In the genomic region with DNA sequence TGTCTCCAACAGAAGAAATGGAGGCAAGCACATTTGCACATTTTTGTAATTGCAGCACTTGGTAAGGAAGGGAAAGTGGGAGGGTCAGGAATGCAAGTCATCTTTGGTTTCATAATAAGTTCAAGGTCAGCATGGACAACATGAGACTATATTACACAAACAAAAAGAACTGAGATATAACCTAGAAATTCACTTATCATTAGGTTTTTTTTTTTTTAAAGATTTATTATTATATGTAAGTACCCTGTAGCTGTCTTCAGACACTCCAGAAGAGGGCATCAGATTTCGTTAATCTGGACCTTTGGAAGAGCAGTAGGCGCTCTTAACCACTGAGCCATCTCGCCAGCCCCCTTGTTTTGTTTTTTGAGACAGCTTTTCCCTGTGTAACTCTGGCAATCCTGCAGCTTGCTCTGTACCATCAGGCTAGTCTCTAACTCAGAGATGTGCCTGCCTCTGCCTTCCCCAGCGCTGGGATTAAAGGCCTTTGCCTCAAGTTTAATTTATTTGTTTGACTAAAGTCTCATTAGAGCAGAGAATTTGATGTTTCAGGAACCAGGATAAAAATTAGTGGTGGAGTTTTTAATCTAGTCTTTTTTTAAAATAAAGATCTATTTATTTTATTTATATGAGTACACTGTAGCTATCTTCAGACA, we compare ENCODE assay signal across 7 mouse cellular contexts. TPM values are rescaled to one million over a fixed set of nuclear protein-coding genes. Genes with fewer than 3 reads are reported as not detected.
DNase-seq lines count a peak whose midpoint lies in the region; ATAC-seq and TF ChIP-seq lines count a peak whose summit lies in the region.

No protein-coding gene starts in this region.

- TF ChIP-seq POLR2A in spleen, adult 2 months (IDR thresholded peaks at IDR 0.05; ENCODE audit: low read depth, low read length), result no peak
- no peak for TF ChIP-seq POLR2A in cerebellum, adult 2 months (IDR thresholded peaks at IDR 0.05; ENCODE audit: borderline replicate concordance, insufficient read depth, low read length)

- H3K4me2 ChIP-seq in forebrain, embryonic 11.5 days (ENCODE audit: low read depth, low read length, severe bottlenecking), result peak overlapping the region; percentile 75; the same call in 1 of the 2 replicates
- peak overlapping the region; percentile 75 for H3K4me2 ChIP-seq in liver, embryonic 11.5 days

- H3K4me1 ChIP-seq in spleen, adult 2 months (ENCODE audit: control insufficient read depth, insufficient read depth, insufficient read length), result no peaks in the 10 kb centered on the region
- H3K4me1 ChIP-seq in forebrain, embryonic 11.5 days (replicated peaks; ENCODE audit: control insufficient read depth, insufficient read depth, low read length), result no peaks in the 10 kb centered on the region
- H3K4me1 ChIP-seq in liver, embryonic 11.5 days (replicated peaks; ENCODE audit: control insufficient read depth, insufficient read depth, low read length), result peaks cover 15% of the 10 kb centered on the region
- no peaks in the 10 kb centered on the region; the same call in 1 of the 2 replicates for H3K4me1 ChIP-seq in cerebellum, adult 2 months (ENCODE audit: control insufficient read depth, insufficient read depth, low read length)

- no peak overlapping the region for H3K27ac ChIP-seq in spleen, adult 2 months (ENCODE audit: insufficient read depth, low read length)
- H3K27ac ChIP-seq in forebrain, embryonic 11.5 days (ENCODE audit: low read depth, low read length), result no peak overlapping the region
- H3K27ac ChIP-seq in liver, embryonic 11.5 days (ENCODE audit: low read depth, low read length), result peak overlapping the region; percentile 96
- H3K27ac ChIP-seq in cerebellum, adult 2 months (ENCODE audit: insufficient read depth, low read length), result no peak overlapping the region

- H3K36me3 ChIP-seq in spleen, adult 2 months (ENCODE audit: control insufficient read depth, insufficient read depth, low read length), result peaks cover 4% of the 10 kb centered on the region; the same call in 1 of the 2 replicates
- H3K36me3 ChIP-seq in forebrain, embryonic 11.5 days (ENCODE audit: control insufficient read depth, insufficient read depth, low read length), result peaks cover 2% of the 10 kb centered on the region; the same call in 1 of the 2 replicates
- H3K36me3 ChIP-seq in liver, embryonic 11.5 days (ENCODE audit: control insufficient read depth, insufficient read depth, low read length), result peaks cover 7% of the 10 kb centered on the region

- peak overlapping the region; percentile 99; the same call in 1 of the 2 replicates for H3K4me3 ChIP-seq in spleen, adult 2 months (ENCODE audit: extremely low read depth, insufficient read depth, insufficient read length)
- peak overlapping the region; percentile 98; the same call in 1 of the 2 replicates for H3K4me3 ChIP-seq in forebrain, embryonic 11.5 days (ENCODE audit: low read depth, low read length)
- peak overlapping the region; percentile 88 for H3K4me3 ChIP-seq in liver, embryonic 11.5 days (ENCODE audit: low read depth, low read length)
- no peak overlapping the region for H3K4me3 ChIP-seq in cerebellum, adult 2 months (replicated peaks; ENCODE audit: insufficient read depth, low read depth, low read length)

- peak overlapping the region; percentile 29; the same call in 1 of the 2 replicates for H3K9ac ChIP-seq in forebrain, embryonic 11.5 days (ENCODE audit: low read length)
- peak overlapping the region; percentile 94 for H3K9ac ChIP-seq in liver, embryonic 11.5 days (ENCODE audit: low read depth, low read length)

- no peak for TF ChIP-seq CTCF in spleen, adult 2 months (IDR thresholded peaks at IDR 0.05; ENCODE audit: extremely low read depth, insufficient read depth, insufficient read length, insufficient replicate concordance)
- TF ChIP-seq CTCF in cerebellum, adult 2 months (IDR thresholded peaks at IDR 0.05; ENCODE audit: borderline replicate concordance, insufficient read depth, low read depth, low read length), result no peak

- H3K9me3 ChIP-seq in forebrain, embryonic 11.5 days (ENCODE audit: control insufficient read depth, low read length), result no peaks in the 10 kb centered on the region
- no peaks in the 10 kb centered on the region for H3K9me3 ChIP-seq in liver, embryonic 11.5 days (ENCODE audit: control insufficient read depth, low read length)

- no peak for ATAC-seq in forebrain, embryonic 11.5 days (replicated peaks; ENCODE audit: low FRiP score)
- no peak for ATAC-seq in liver, embryonic 11.5 days (replicated peaks; ENCODE audit: low FRiP score)

- WGBS in spleen, adult 2 months, result 43% methylated on average over 4 of the region's 4 CpGs
- WGBS in forebrain, embryonic 11.5 days, result 53% methylated on average over 4 of the region's 4 CpGs
- 57% methylated on average over 4 of the region's 4 CpGs for WGBS in liver, embryonic 11.5 days
- 51% methylated on average over 4 of the region's 4 CpGs for WGBS in cerebellum, adult 2 months

- intact Hi-C loops in left cerebral cortex, postnatal 14 days (cut with DNase I), result no loop called here

- no peaks in the 10 kb centered on the region for H3K27me3 ChIP-seq in spleen, adult 2 months (ENCODE audit: control insufficient read depth, insufficient read depth, low read length)
- no peaks in the 10 kb centered on the region for H3K27me3 ChIP-seq in forebrain, embryonic 11.5 days (ENCODE audit: control insufficient read depth, insufficient read depth, low read length)
- H3K27me3 ChIP-seq in liver, embryonic 11.5 days (replicated peaks; ENCODE audit: control insufficient read depth, insufficient read depth, low read length), result no peaks in the 10 kb centered on the region
- H3K27me3 ChIP-seq in cerebellum, adult 2 months (ENCODE audit: control insufficient read depth, insufficient read depth, low read length), result no peaks in the 10 kb centered on the region

- no peak for DNase-seq in spleen, adult 2 months (ENCODE audit: low read depth in 1 of 2, low spot score in 2 of 2)
- no peak for DNase-seq in spleen, postnatal 36 days (ENCODE audit: low spot score in 2 of 2)
- no peak for DNase-seq in forebrain, embryonic 11.5 days (ENCODE audit: low spot score)
- no peak for DNase-seq in liver, embryonic 11.5 days (ENCODE audit: low spot score)
- DNase-seq in urinary bladder, postnatal 10 days (ENCODE audit: low spot score), result no peak
- DNase-seq in cerebellum, adult 2 months, result no peak
- DNase-seq in left cerebral cortex, postnatal 14 days (ENCODE audit: low spot score in 2 of 2), result no peak

RNA-seq across cellular contexts. Expression of gene Luc7l, which starts 0.7 kb away (rescaled TPM):
- 13.8 and 14.5 TPM in 2 replicates for polyA plus RNA-seq in spleen, adult 2 months (2012; rRNA removed)
- 134 and 151 TPM in 2 replicates for polyA plus RNA-seq in forebrain, embryonic 11.5 days (2014; fragmentation: Nextera tagmentation; extraction: Ambion mirVana)
- 107 and 110 TPM in 2 replicates for polyA plus RNA-seq in liver, embryonic 11.5 days (2014; fragmentation: Nextera tagmentation; extraction: Ambion mirVana)
- polyA plus RNA-seq in cerebellum, adult 2 months (2012; rRNA removed), result 52.5 and 54.9 TPM in 2 replicates
- 10 to 100 TPM; 80.2 to 81.5 TPM for total RNA-seq in left cerebral cortex, postnatal 14 days (2021)

RNA-seq across cellular contexts. Expression of gene Fam234a, which starts 8.0 kb away (rescaled TPM):
- 22.9 and 26.4 TPM in 2 replicates for polyA plus RNA-seq in spleen, adult 2 months (2012; rRNA removed)
- 21.3 and 24.1 TPM in 2 replicates for polyA plus RNA-seq in forebrain, embryonic 11.5 days (2014; fragmentation: Nextera tagmentation; extraction: Ambion mirVana)
- polyA plus RNA-seq in liver, embryonic 11.5 days (2014; fragmentation: Nextera tagmentation; extraction: Ambion mirVana), result 19.6 and 20.2 TPM in 2 replicates
- polyA plus RNA-seq in cerebellum, adult 2 months (2012; rRNA removed), result 30.3 and 34.3 TPM in 2 replicates
- 10 to 100 TPM; 15.7 to 18.4 TPM for total RNA-seq in left cerebral cortex, postnatal 14 days (2021)

RNA-seq across cellular contexts. Expression of gene Arhgdig, which starts 44.4 kb away (rescaled TPM):
- polyA plus RNA-seq in spleen, adult 2 months (2012; rRNA removed), result 7.7 and 15.8 TPM in 2 replicates
- polyA plus RNA-seq in forebrain, embryonic 11.5 days (2014; fragmentation: Nextera tagmentation; extraction: Ambion mirVana), result 4.7 and 7.4 TPM in 2 replicates
- 27.7 and 28.8 TPM in 2 replicates for polyA plus RNA-seq in liver, embryonic 11.5 days (2014; fragmentation: Nextera tagmentation; extraction: Ambion mirVana)
- 59.9 and 80.0 TPM in 2 replicates for polyA plus RNA-seq in cerebellum, adult 2 months (2012; rRNA removed)
- 100 to 1,000 TPM; 170 TPM for total RNA-seq in left cerebral cortex, postnatal 14 days (2021)

RNA-seq across cellular contexts. Expression of gene Rgs11, which starts 49.3 kb away (rescaled TPM):
- polyA plus RNA-seq in spleen, adult 2 months (2012; rRNA removed), result 11.5 and 16.1 TPM in 2 replicates
- 0.96 and 2.5 TPM in 2 replicates for polyA plus RNA-seq in forebrain, embryonic 11.5 days (2014; fragmentation: Nextera tagmentation; extraction: Ambion mirVana)
- 2.2 and 2.4 TPM in 2 replicates for polyA plus RNA-seq in liver, embryonic 11.5 days (2014; fragmentation: Nextera tagmentation; extraction: Ambion mirVana)
- 21.1 and 23.0 TPM in 2 replicates for polyA plus RNA-seq in cerebellum, adult 2 months (2012; rRNA removed)
- total RNA-seq in left cerebral cortex, postnatal 14 days (2021), result 10 to 100 TPM; 56.1 to 56.2 TPM

RNA-seq across cellular contexts. Expression of gene Pdia2, which starts 53.1 kb away (rescaled TPM):
- 47.8 and 49.0 TPM in 2 replicates for polyA plus RNA-seq in spleen, adult 2 months (2012; rRNA removed)
- polyA plus RNA-seq in forebrain, embryonic 11.5 days (2014; fragmentation: Nextera tagmentation; extraction: Ambion mirVana), result 0.52 and 0.68 TPM in 2 replicates
- 62.4 and 68.8 TPM in 2 replicates for polyA plus RNA-seq in liver, embryonic 11.5 days (2014; fragmentation: Nextera tagmentation; extraction: Ambion mirVana)
- 0.07 and 0.10 TPM in 2 replicates for polyA plus RNA-seq in cerebellum, adult 2 months (2012; rRNA removed)
- total RNA-seq in left cerebral cortex, postnatal 14 days (2021), result under 1 TPM; 0.33 to 0.53 TPM
